Mouse (Mus musculus): ENCODE results near the gene Zdhhc20.
"Not testable (repeated sequence)": the region's sequence is repeated elsewhere in the genome, so short reads cannot be mapped to it uniquely, and the experiment has no call there.

Gene Zdhhc20

GRCm38 (mm10) chr14:57892961-57893360, 2.9 kb upstream of the Zdhhc20 start:
- no peak for DNase-seq (ENCODE audit: low spot score in 2 of 2)

DNA sequence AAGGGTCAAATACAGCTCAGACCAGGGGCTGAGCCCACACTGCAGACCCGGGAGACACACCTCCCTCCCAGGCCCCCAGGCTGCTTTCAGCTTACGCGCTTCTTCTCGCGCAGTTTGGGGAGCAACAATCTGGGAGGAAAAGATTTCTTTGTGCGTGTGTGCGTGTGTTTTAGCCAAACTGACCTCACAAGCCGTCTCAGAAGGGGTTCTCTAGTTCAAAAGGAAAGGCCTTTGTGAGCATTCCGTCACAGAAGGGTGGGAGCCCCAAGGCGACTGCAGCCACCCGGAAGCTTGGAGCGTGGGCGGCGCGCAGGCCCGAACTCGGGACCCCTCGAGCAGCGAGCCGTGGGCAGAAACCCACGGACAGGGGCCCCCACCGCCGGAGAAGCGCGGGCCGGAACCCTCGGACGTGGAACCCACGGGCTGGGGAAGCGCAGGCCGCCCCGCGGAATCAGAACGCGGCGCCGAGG, 500 bp downstream of the Zdhhc20 start:
- peak in 1 of 2 experiments; percentile 29 for DNase-seq (ENCODE audit: low spot score in 2 of 2)

- DNase-seq (ENCODE audit: low spot score in 2 of 2), result no peak
Measured at GRCm38 (mm10) chr14:57887171-57887570, 2.9 kb downstream of the Zdhhc20 start.

DNA sequence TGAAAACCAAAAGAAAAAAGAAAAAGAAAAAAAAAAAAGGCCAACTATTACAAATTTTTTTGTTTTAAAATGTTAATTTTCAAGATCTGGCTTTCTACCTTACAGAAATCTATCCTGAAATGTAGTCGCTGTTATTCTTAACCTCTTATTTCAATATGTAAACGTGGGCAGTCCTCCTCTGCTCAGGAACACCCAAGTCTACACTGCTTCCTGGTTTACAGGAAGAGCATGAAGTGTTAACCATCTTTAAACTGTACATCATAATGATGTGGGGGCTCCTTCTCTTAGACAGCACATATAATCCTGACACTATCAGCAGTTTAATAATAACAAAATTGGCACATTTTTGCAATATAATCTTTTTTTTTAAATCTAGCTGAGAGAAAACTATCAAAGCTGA, 4.0 kb downstream of the Zdhhc20 start:
- DNase-seq (ENCODE audit: low spot score in 2 of 2), result no peak

GRCm38 (mm10) chr14:57883341-57883740, 6.7 kb downstream of the Zdhhc20 start:
- no peak for DNase-seq (ENCODE audit: low spot score in 2 of 2)

GRCm38 (mm10) chr14:57882720-57883119, 7.4 kb downstream of the Zdhhc20 start:
- DNase-seq (ENCODE audit: low spot score in 2 of 2), result no peak

- no peak for DNase-seq (ENCODE audit: low spot score in 2 of 2)
Measured at GRCm38 (mm10) chr14:57881793-57882192, 8.3 kb downstream of the Zdhhc20 start.

- no peak for DNase-seq (ENCODE audit: low spot score in 2 of 2)
Measured at GRCm38 (mm10) chr14:57881074-57881473, 9.0 kb downstream of the Zdhhc20 start.

- no peak for DNase-seq (ENCODE audit: low spot score in 2 of 2)
Measured at GRCm38 (mm10) chr14:57877921-57878320, 12.2 kb downstream of the Zdhhc20 start.

DNA sequence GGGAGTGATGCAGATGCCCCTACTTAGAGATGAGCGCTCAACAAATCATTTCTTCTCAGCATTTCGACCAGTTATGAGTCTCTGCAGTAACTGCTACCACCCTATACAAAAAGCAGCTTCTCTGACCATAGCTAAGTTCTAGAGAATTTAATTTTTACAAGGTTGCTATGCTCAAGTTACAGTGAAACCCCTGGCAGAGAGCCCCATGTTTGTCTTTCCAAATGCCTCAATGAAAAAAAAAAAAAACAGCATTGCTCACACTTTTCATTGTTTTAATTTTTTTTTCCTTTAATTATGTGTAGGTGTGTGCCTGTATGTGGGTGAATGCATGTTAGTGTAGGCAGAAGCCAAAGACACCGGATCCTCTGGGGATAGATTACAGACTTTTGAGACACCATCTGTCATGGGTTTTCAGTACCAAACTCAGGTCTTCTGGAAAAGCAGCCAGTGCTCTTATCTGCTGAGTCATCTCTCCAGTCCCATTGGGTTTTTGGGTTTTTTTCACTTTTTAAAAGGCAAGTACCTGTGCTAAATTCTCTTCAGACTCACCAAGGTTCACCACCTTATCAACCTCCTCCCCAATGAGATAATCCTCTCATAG, 23.3 kb downstream of the Zdhhc20 start:
- DNase-seq (ENCODE audit: low spot score in 2 of 2), result no peak

DNA sequence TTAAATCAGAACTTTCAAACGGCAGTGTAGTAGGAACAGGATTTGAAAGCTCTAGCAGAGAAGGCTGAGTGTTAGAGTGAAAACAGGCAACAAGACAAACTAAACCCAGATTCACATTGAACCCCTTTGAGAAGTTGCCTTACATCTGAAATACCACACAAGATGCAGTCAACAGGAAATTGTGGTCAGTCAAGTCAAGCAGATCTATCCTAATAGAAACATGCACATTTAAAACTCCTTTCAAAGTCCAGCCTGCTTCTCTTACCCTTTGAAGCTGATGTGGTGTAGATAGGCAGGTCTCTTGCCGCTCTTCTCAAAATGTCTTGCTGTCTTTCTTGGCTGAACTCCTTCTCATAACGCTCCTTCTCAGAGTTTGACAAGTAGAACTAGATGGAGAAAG, 24.8 kb downstream of the Zdhhc20 start:
- DNase-seq (ENCODE audit: low spot score in 2 of 2), result no peak

DNA sequence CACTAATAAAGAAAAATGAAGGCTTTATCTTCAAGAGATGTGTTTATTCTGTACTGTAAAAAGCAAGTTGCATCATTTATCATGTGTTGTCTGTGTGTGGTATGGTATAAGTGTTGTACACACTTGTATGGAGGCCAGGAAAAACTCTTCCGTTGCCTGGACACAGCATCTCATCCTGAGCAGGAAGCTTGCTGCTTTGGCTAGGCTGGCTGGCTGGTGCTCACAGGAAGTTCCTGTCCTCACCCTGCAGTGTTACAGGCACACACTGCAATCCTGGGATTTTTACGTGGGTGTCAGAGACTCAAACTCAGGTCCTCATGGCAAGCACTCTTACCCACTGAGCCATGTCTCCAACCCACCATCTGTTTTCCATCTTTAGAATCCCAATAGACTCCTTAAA, 26.9 kb downstream of the Zdhhc20 start:
- no peak for DNase-seq (ENCODE audit: low spot score in 2 of 2)

- DNase-seq (ENCODE audit: low spot score in 2 of 2), result no peak
Measured at GRCm38 (mm10) chr14:57861987-57862412, 28.1 kb downstream of the Zdhhc20 start.

- no peak for DNase-seq (ENCODE audit: low spot score in 2 of 2)
Measured at GRCm38 (mm10) chr14:57859520-57859919, 30.6 kb downstream of the Zdhhc20 start.

GRCm38 (mm10) chr14:57858601-57859000, 31.5 kb downstream of the Zdhhc20 start:
- DNase-seq (ENCODE audit: low spot score in 2 of 2), result no peak

GRCm38 (mm10) chr14:57856037-57856436, 34.0 kb downstream of the Zdhhc20 start:
- not testable (repeated sequence) for DNase-seq (ENCODE audit: low spot score in 2 of 2)

DNA sequence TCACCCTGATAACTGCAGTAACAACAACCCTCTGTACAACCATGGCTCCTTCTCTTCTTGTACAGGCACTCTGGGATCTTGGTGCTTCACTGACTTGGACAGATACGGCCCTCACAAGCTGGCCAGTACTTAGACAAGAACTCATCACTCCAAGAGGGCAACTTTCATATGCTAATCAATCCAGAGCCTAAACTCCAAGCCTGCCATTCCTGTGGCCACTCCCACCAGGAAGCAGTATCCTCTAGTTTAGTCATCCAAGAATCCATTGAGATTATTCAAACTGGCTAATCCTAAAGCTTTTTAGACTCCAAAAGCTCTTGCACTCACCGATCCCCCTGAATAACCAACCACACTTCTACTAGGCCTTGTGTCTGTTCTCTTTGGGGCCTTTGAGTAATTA, 37.1 kb downstream of the Zdhhc20 start:
- DNase-seq (ENCODE audit: low spot score in 2 of 2), result no peak

DNA sequence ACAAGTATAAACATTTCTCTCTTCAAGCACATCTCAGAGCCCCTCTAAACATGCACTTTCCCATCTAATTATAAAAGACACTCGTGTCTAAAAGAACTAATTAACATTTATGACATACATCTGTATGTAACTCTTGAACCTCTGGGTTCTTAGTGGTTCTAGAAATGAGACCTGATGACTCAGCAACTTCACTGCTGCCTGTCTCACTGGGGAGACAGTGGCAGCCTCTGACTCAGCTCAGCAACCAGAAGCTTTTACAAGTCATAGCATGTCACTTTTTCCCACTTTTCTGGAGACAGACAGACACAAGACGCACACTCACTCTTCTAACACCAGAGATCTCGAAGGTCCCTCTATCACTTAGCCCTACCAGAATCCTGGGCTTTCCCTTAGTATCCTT, 39.7 kb downstream of the Zdhhc20 start:
- DNase-seq (ENCODE audit: low spot score in 2 of 2), result no peak

- no peak for DNase-seq (ENCODE audit: low spot score in 2 of 2)
Measured at GRCm38 (mm10) chr14:57848646-57849045, 41.4 kb downstream of the Zdhhc20 start.

DNA sequence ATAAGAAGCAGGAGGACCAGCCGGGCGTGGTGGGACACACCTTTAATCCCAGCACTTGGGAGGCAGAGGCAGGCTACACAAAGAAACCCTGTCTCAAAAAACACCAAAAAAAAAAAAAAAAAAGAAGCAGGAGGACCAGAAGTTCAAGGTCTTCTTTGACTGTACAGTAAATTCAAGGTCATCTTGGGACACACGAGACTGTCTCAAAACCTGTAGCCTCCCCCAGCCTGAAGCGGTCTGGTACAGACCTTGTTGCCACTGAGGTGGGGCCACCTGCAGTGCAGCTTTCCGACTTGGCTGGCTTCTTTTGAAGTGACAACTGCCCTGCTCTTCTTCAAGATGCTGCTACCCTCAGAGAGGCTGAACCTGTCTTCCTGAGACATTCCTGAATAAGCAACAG, 42.0 kb downstream of the Zdhhc20 start:
- DNase-seq (ENCODE audit: low spot score in 2 of 2), result not testable (repeated sequence)

DNA sequence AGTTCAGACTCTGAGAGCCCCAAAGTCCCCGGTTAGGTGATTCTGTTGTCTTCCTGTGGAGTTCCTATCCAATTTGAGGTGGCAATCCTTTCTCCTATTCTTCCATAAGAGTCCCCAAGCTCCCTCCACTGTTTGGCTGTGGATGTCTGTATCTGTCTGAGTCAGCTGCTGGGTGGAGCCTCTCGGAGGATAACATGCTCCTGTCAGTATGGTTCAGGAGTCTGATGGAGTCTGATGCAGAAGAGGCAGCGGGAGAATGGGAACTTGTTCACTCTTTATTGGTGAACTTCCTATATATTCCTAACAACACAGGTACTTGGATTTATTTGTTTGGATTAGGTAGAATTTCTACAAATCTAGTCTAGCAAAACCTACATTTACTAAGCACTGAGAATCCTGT, 45.5 kb downstream of the Zdhhc20 start:
- DNase-seq (ENCODE audit: low spot score in 2 of 2), result no peak

- DNase-seq (ENCODE audit: low spot score in 2 of 2), result no peak
Measured at GRCm38 (mm10) chr14:57835157-57835556, 54.9 kb downstream of the Zdhhc20 start.

DNA sequence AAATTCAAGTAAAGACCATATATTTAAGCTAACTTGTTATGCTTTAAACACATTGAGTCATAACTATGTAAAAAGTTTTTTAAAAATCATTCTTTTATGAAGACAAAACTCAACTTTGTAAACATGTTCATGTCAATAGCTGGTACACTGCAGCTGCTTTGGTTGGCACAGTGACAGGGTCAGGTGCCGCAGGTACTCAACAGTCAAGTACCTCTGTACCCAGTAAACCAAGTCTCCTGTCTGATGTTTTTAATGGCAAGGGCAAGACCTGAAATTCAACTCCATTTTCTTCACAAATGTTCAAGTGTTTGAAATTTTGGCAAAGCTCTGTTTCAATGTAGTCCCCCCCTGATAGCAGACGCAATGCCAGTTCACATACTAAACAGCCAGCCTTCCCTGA, 56.5 kb downstream of the Zdhhc20 start:
- DNase-seq (ENCODE audit: low spot score in 2 of 2), result no peak

DNA sequence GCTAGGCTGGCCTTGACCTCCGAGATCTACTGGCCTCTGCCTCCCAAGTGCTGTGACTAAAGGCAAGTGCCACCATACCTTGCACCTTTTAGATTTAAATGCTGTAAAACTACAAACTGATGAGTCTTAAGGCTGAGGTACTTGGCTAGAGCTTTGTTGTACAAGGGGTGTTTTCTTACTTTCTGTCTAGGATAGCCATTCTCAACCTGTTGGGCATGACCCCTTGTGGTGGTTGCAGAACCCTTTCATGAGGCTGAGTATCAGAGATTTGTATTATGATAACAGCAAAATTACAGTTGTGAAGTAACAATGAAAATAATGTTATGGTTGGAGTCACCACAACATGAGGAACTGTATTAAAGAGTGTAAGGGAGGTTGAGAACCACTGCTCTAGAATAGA, 62.8 kb downstream of the Zdhhc20 start:
- DNase-seq (ENCODE audit: low spot score in 2 of 2), result no peak
